Mouse (Mus musculus) G1E (cell line): ENCODE measurements around the gene Efl1.

Experiments used
- CTCF ChIP-seq: IDR thresholded peaks from 2 replicates; pipeline ENCODE4 v1.5.1; 2012; ENCODE audit warnings: low read depth, low read length, inconsistent platforms, mixed read lengths
- GATA1 ChIP-seq: IDR thresholded peaks from 2 replicates; pipeline ENCODE4 v1.6.1; 2012; ENCODE audit warnings: borderline replicate concordance, low read length, inconsistent platforms, mixed read lengths
- GATA2 ChIP-seq: IDR thresholded peaks from 2 replicates; pipeline ENCODE4 v1.6.1; 2012; ENCODE audit warnings: low read depth, low read length, inconsistent platforms, borderline replicate concordance
- POLR2AphosphoS5 ChIP-seq: IDR thresholded peaks from 2 replicates; pipeline ENCODE4 v1.6.1; 2012; ENCODE audit warnings: low read depth, low read length, inconsistent platforms; ENCODE audit not compliant: insufficient replicate concordance
- TAL1 ChIP-seq: conservative IDR thresholded peaks from 2 replicates; pipeline ENCODE4 v1.6.1; 2012; ENCODE audit warnings: low read depth, low read length, inconsistent platforms, mixed read lengths

- TF ChIP-seq GATA1 (no peak), CTCF (no peak), POLR2AphosphoS5 (no peak), TAL1 (no peak), GATA2 (no peak)
Measured at GRCm38 (mm10) chr7:82725006-82725636, 76.7 kb downstream of the Efl1 start.
